Mouse (Mus musculus) adrenal gland, adult 8-10 months (tissue): ENCODE measurements around the gene Gm21304. TPM values are rescaled to one million over a fixed set of nuclear protein-coding genes. Genes with fewer than 3 reads are reported as not detected.
"Not testable (repeated sequence)": the region's sequence is repeated elsewhere in the genome, so short reads cannot be mapped to it uniquely, and the experiment has no call there.

Source experiments
- DNase-seq: peaks from one replicate; pipeline ENCODE4 v3.0.0; 2022
- total RNA-seq, 4 experiments: library from RNA; stranded (reverse); gene quantifications; 2 replicates each; pipeline ENCODE4 v1.2.4; 2022

Gene Gm21304
- total RNA-seq = not detected

GRCm38 (mm10) chr10:104168215-104168614 lies at the start of gene Gm21304:
TSS of gene Gm21304 (plus strand) at chr10:104168515.
- not testable (repeated sequence) for DNase-seq

- DNase-seq = not testable (repeated sequence)
Measured at GRCm38 (mm10) chr10:104142687-104143086, 25.6 kb upstream of the Gm21304 start, which contains the start of gene Gm21293. TSS of gene Gm21293 (plus strand) at chr10:104142987.

- DNase-seq = not testable (repeated sequence)
Measured at GRCm38 (mm10) chr10:104151197-104151596, 17.1 kb upstream of the Gm21304 start, which contains the start of gene Gm6763. TSS of gene Gm6763 (plus strand) at chr10:104151497.

DNA sequence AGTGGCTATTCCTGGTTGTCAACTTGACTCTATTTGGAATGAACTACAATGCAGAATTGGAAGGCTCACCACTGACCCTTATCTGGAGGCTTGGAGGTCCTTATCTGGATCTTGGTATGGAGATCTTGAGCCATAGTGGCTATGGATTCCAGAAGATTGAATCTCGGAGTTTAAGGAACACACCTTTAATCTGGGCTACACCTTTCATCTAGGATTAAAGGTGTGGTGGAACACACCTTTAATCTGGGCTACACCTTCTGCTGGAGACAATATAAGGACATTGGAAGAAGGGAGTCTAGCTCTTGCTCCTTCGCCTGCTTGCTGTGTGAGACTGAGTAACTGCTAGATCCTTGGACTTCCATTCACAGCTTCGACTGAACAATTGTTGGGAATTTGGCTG lies 8.6 kb upstream of the Gm21304 start, which contains the start of gene Gm8764:
Gene Gm8764 (plus strand): TSS at position 301 of the 400 bp plus-strand sequence.
- not testable (repeated sequence) for DNase-seq

- DNase-seq = not testable (repeated sequence)
Measured at GRCm38 (mm10) chr10:104176724-104177123, 8.4 kb downstream of the Gm21304 start, which contains the start of gene Gm21312. TSS of gene Gm21312 (plus strand) at chr10:104177024.

GRCm38 (mm10) chr10:104185233-104185632 lies 16.9 kb downstream of the Gm21304 start, which contains the start of gene Gm20765:
TSS of gene Gm20765 (plus strand) at chr10:104185533.
- not testable (repeated sequence) for DNase-seq

GRCm38 (mm10) chr10:104193742-104194141 lies 25.4 kb downstream of the Gm21304 start, which contains the start of gene Gm4340:
TSS of gene Gm4340 (plus strand) at chr10:104194042.
- not testable (repeated sequence) for DNase-seq

- DNase-seq = no peak
Measured at GRCm38 (mm10) chr10:104209655-104210054, 41.3 kb downstream of the Gm21304 start.

DNA sequence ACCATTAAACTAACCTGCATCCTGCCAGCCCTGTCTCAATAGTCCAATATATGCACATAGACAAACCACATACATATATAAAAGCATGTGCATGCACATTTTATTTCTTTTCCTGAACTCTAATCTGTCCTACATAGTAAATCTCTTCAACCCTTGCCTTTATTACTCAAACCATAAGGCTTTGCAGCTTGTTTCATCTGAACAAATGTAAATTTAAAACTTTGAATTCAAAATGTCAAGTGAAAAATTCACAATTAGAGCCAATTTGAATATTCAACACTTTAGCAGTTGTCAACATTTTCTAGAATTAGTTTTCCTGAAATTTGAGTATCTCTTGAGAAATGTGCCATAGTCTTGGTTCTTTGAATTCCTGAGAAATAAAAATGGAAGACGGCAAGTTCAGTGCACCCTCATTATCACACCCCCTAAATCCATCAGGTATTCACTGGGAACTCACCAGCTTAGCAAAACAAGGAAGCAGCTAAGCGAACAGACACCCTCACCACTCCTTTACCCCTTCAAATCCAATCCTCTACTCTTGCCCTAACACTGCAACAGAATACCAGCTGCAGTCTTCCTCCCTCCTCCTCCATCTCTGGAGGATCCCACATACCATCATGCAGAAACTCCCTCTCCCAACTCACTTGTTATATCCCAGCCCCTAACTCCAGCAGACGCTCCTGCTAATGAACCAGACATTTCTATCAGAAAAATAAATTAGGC lies 42.1 kb downstream of the Gm21304 start:
- DNase-seq = no peak

DNA sequence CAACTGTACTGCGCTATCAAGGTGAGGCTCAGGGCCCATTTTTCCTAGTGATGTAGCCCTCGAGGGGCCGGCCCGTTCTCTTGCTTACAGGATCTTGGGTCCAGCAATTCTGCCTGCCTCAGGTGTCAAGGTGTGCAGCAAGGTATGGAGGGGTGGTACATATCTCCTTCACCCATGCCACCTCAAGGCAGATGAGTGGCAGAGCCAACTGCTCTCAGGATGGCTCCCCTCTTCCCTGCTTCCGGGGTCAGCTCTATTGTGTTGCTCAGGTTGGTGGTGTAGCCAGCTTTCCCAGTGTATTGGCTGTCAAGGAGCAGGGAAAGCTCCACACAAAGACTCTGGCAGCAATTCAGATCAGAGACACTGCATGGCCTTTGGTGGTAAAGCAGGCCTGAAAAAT lies 46.2 kb downstream of the Gm21304 start:
- no peak for DNase-seq

Other genes starting within 250 kb of the Gm21304 start
- not detected for gene Gm21293, start 25.5 kb upstream of the Gm21304 start, total RNA-seq
- gene Gm6763, start 17.0 kb upstream of the Gm21304 start, total RNA-seq = not detected
- not detected for gene Gm8764, start 8.5 kb upstream of the Gm21304 start, total RNA-seq
- not detected for gene Gm21312, start 8.5 kb downstream of the Gm21304 start, total RNA-seq
- gene Gm20765, start 17.0 kb downstream of the Gm21304 start, total RNA-seq = not detected
- gene Gm4340, start 25.5 kb downstream of the Gm21304 start, total RNA-seq = not detected